Mouse (Mus musculus) ES-Bruce4 (cell line): ENCODE results near the gene Alox5. TPM values are rescaled to one million over a fixed set of nuclear protein-coding genes. Genes with fewer than 3 reads are reported as not detected.

ENCODE experiments used
- H3K27ac ChIP-seq: 2 replicates; pipeline ENCODE4 v1.5.1; 2012; ENCODE audit warnings: low read length, inconsistent platforms; ENCODE audit not compliant: insufficient read depth
- H3K27me3 ChIP-seq: 2 replicates; pipeline ENCODE4 v1.6.1; 2012; ENCODE audit warnings: mild to moderate bottlenecking, low read length, inconsistent platforms; ENCODE audit not compliant: control insufficient read depth, poor library complexity, insufficient read depth, severe bottlenecking
- H3K36me3 ChIP-seq: 2 replicates; pipeline ENCODE4 v1.6.1; 2012; ENCODE audit warnings: inconsistent platforms, mild to moderate bottlenecking, low read length, moderate library complexity; ENCODE audit not compliant: control insufficient read depth, poor library complexity, insufficient read depth, severe bottlenecking
- H3K4me1 ChIP-seq: one replicate; pipeline ENCODE4 v1.8.1; 2011; ENCODE audit warnings: low read length; ENCODE audit not compliant: control insufficient read depth, insufficient read depth
- H3K4me3 ChIP-seq: 2 replicates; pipeline ENCODE4 v1.5.1; 2011; ENCODE audit warnings: low read depth, mild to moderate bottlenecking, low read length
- H3K9ac ChIP-seq: 2 replicates; pipeline ENCODE4 v1.6.1; 2012; ENCODE audit warnings: low read depth, mild to moderate bottlenecking, inconsistent platforms; ENCODE audit not compliant: poor library complexity, severe bottlenecking
- H3K9me3 ChIP-seq: replicated peaks from 2 replicates; pipeline ENCODE4 v1.6.1; 2012; ENCODE audit warnings: mild to moderate bottlenecking, low read length, inconsistent platforms; ENCODE audit not compliant: control insufficient read depth, poor library complexity, insufficient read depth, severe bottlenecking
- CTCF ChIP-seq: IDR thresholded peaks from one replicate; pipeline ENCODE4 v1.8.1; 2011; ENCODE audit warnings: low read depth, low read length
- EP300 ChIP-seq: IDR thresholded peaks from 2 replicates; pipeline ENCODE4 v1.6.1; 2011; ENCODE audit warnings: low read depth, low read length; ENCODE audit not compliant: insufficient read depth
- POLR2A ChIP-seq: IDR thresholded peaks from one replicate; pipeline ENCODE4 v1.8.1; 2011; ENCODE audit warnings: low read length; ENCODE audit not compliant: insufficient read depth
- polyA plus RNA-seq: library from polyadenylated mRNA; stranded (reverse); fragments of >200 nt; gene quantifications from 2 replicates; pipeline ENCODE4 v1.2.4, GENCODE M21; 2011; ENCODE audit warnings: low read depth; ENCODE audit not compliant: missing spikeins, insufficient read depth, insufficient read length

The Alox5 gene
- polyA plus RNA-seq, 1 experiment: 5.6 TPM

- Histone ChIP-seq H3K4me3 (no peak overlapping the region), H3K27me3 (no peaks in the 10 kb centered on the region; the same call in 1 of the 2 replicates), H3K9me3 (no peaks in the 10 kb centered on the region), H3K4me1 (no peaks in the 10 kb centered on the region), H3K36me3 (no peaks in the 10 kb centered on the region), H3K9ac (no peak overlapping the region), H3K27ac (no peak overlapping the region)
- TF ChIP-seq CTCF: no peak
- no peak for TF ChIP-seq EP300
- TF ChIP-seq POLR2A: no peak
These were observed 58.6 kb downstream of the Alox5 start for GRCm38 (mm10) chr6:116402426-116402825.

GRCm38 (mm10) chr6:116401746-116402423, 59.1 kb downstream of the Alox5 start:
- TF ChIP-seq EP300 (no peak), CTCF (no peak), POLR2A (no peak)

GRCm38 (mm10) chr6:116398136-116398535, 62.8 kb downstream of the Alox5 start:
- TF ChIP-seq CTCF (no peak), POLR2A (no peak), EP300 (no peak)
- no peaks in the 10 kb centered on the region for H3K9me3 ChIP-seq
- H3K27ac ChIP-seq: no peak overlapping the region
- no peak overlapping the region for H3K4me3 ChIP-seq
- no peaks in the 10 kb centered on the region for H3K36me3 ChIP-seq
- H3K9ac ChIP-seq: no peak overlapping the region
- H3K4me1 ChIP-seq: no peaks in the 10 kb centered on the region
- H3K27me3 ChIP-seq: no peaks in the 10 kb centered on the region; the same call in 1 of the 2 replicates

More at GRCm38 (mm10) chr6:116401746-116402423, 59.1 kb downstream of the Alox5 start:
- Histone ChIP-seq H3K27me3 (no peaks in the 10 kb centered on the region; the same call in 1 of the 2 replicates), H3K27ac (no peak overlapping the region), H3K4me1 (no peaks in the 10 kb centered on the region), H3K4me3 (no peak overlapping the region), H3K36me3 (no peaks in the 10 kb centered on the region), H3K9me3 (no peaks in the 10 kb centered on the region), H3K9ac (no peak overlapping the region)

GRCm38 (mm10) chr6:116397621-116398020, 63.4 kb downstream of the Alox5 start:
- no peak overlapping the region for H3K9ac ChIP-seq
- H3K4me3 ChIP-seq: no peak overlapping the region
- TF ChIP-seq POLR2A: no peak
- no peak for TF ChIP-seq CTCF
- TF ChIP-seq EP300: no peak
- H3K27ac ChIP-seq: no peak overlapping the region
- no peaks in the 10 kb centered on the region for H3K4me1 ChIP-seq
- H3K9me3 ChIP-seq: no peaks in the 10 kb centered on the region
- H3K27me3 ChIP-seq: no peaks in the 10 kb centered on the region; the same call in 1 of the 2 replicates
- H3K36me3 ChIP-seq: no peaks in the 10 kb centered on the region

GRCm38 (mm10) chr6:116394916-116395648, 65.9 kb downstream of the Alox5 start:
- Histone ChIP-seq H3K4me1 (no peaks in the 10 kb centered on the region), H3K9ac (no peak overlapping the region), H3K27ac (no peak overlapping the region), H3K9me3 (no peaks in the 10 kb centered on the region), H3K4me3 (no peak overlapping the region), H3K27me3 (no peaks in the 10 kb centered on the region; the same call in 1 of the 2 replicates), H3K36me3 (no peaks in the 10 kb centered on the region)
- TF ChIP-seq EP300 (no peak), CTCF (no peak), POLR2A (no peak)

GRCm38 (mm10) chr6:116389481-116389880, 71.5 kb downstream of the Alox5 start:
- Histone ChIP-seq H3K36me3 (no peaks in the 10 kb centered on the region), H3K27me3 (no peaks in the 10 kb centered on the region), H3K4me3 (no peak overlapping the region), H3K27ac (no peak overlapping the region), H3K4me1 (peaks cover 5% of the 10 kb centered on the region), H3K9ac (no peak overlapping the region), H3K9me3 (no peaks in the 10 kb centered on the region)
- TF ChIP-seq EP300 (no peak), CTCF (no peak), POLR2A (no peak)
